Mouse (Mus musculus) olfactory bulb, adult 2 months (tissue): ENCODE data around the gene Syne2.

Experiments
- CTCF ChIP-seq: fragments of 200-500 bp; IDR thresholded peaks from 2 replicates; pipeline ENCODE4 v1.5.1; 2012; ENCODE audit warnings: low read depth, mild to moderate bottlenecking, low read length, moderate library complexity; ENCODE audit not compliant: insufficient read depth
- POLR2A ChIP-seq: fragments of 200-500 bp; IDR thresholded peaks from 2 replicates; pipeline ENCODE4 v1.6.1; 2012; ENCODE audit warnings: mild to moderate bottlenecking, low read depth, low read length, moderate library complexity; ENCODE audit not compliant: insufficient read depth

DNA sequence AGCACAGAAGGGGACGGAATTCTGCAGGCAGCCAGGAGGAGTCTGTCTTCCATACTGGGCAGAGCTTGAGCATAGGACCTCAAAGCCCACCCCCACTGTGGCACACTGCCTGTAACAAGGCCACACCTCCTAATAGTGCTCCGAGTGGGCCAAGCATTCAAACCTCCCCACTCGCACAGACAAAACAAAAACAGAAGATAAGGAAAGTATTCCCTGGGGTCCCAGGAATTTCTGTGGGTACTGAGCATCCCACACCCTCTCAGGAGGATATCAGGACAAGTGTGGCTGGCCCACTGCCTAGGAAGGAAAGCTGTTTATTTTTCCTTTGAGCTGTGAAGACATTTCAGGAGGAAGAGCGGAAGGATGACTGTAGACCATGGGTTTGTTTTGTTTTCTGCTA, 63.6 kb downstream of the Syne2 start:
- TF ChIP-seq CTCF (no peak), POLR2A (no peak)
